ENCODE assay signal across 15 mouse cellular contexts in the genomic region with DNA sequence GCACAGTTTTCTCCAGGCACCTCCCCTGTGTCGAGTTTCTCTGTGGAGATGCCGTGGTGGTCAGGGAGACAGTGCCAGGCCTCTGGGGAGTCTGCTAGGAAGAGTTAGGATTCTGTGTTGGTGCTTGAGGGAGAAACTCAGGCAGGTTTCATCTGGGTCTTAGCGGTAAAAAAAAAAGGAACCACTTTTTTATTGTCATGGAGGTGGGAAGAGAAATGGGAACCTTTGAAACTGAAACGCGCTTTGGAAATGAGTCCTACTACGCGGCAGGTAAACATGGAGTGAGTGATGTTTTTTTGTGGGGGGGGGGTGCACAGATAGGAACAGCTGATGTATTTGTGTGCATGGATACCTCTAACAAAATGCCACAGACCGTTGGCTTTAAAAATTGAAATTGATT. TPM values are rescaled to one million over a fixed set of nuclear protein-coding genes. Genes with fewer than 3 reads are reported as not detected.
DNase-seq lines count a peak whose midpoint lies in the region; ATAC-seq and TF ChIP-seq lines count a peak whose summit lies in the region.
"Had no signal": no experiment of that assay in that cellular context is flagged by ENCODE, and none has a peak within 500 bp of the region (broad histone marks: within the 10 kb centered on the region; RNA-seq: fewer than 3 reads in every experiment).

No protein-coding gene starts in this region.

- no peak overlapping the region for H3K9ac ChIP-seq in embryonic facial prominence, embryonic 15.5 days
- peak overlapping the region; percentile 24; the same call in 1 of the 2 replicates for H3K9ac ChIP-seq in CH12.LX (ENCODE audit: insufficient read depth, low read depth)
- peak overlapping the region; percentile 48 for H3K9ac ChIP-seq in liver, embryonic 13.5 days
- H3K9ac ChIP-seq: forebrain, embryonic 15.5 days; midbrain, embryonic 12.5 days had no signal

- no peak for ATAC-seq in embryonic facial prominence, embryonic 15.5 days (ENCODE audit: insufficient number of reproducible peaks, low FRiP score, low TSS enrichment, low read depth)
- no peak for ATAC-seq in liver, embryonic 13.5 days (ENCODE audit: low read depth)
- ATAC-seq: forebrain, embryonic 15.5 days had no signal

- dilution Hi-C loops in CH12.LX (cut with MboI; ENCODE audit: extremely low pct_ligation_motif_present, extremely low pct_unique_long_range_greater_than_20kb, low sequenced_read_pairs) = no loop called here

- peak overlapping the region; percentile 25; the same call in 1 of the 2 replicates for H3K27ac ChIP-seq in embryonic facial prominence, embryonic 15.5 days (replicated peaks)
- no peak overlapping the region for H3K27ac ChIP-seq in embryonic facial prominence, embryonic 10.5 days (replicated peaks)
- peak overlapping the region; percentile 62 for H3K27ac ChIP-seq in left cerebral cortex, adult 2 months
- H3K27ac ChIP-seq in CH12.LX (ENCODE audit: insufficient read depth, low read depth) = peak overlapping the region; percentile 96
- peak overlapping the region; percentile 75 for H3K27ac ChIP-seq in liver, embryonic 13.5 days
- H3K27ac ChIP-seq: forebrain, embryonic 15.5 days; macrophage; midbrain, embryonic 12.5 days had no signal

- TF ChIP-seq POLR2A in CH12.LX (IDR thresholded peaks at IDR 0.05; ENCODE audit: low read depth, low read length) = no peak

- no peak overlapping the region for H3K4me3 ChIP-seq in embryonic facial prominence, embryonic 15.5 days (replicated peaks)
- no peak overlapping the region for H3K4me3 ChIP-seq in embryonic facial prominence, embryonic 10.5 days
- H3K4me3 ChIP-seq in left cerebral cortex, adult 2 months = no peak overlapping the region
- peak overlapping the region in 1 of 3 experiments; percentile 0 for H3K4me3 ChIP-seq in CH12.LX (replicated peaks in 1 of 3; ENCODE audit: low read depth in 2 of 3, low read length in 2 of 3, poor library complexity in 1 of 3)
- no peak overlapping the region for H3K4me3 ChIP-seq in liver, embryonic 13.5 days (replicated peaks)
- H3K4me3 ChIP-seq: forebrain, embryonic 15.5 days; midbrain, embryonic 12.5 days had no signal

- 78% methylated on average over 8 of the region's 8 CpGs for WGBS in embryonic facial prominence, embryonic 15.5 days
- 90% methylated on average over 8 of the region's 8 CpGs for WGBS in embryonic facial prominence, embryonic 10.5 days
- 79% methylated on average over 8 of the region's 8 CpGs for WGBS in liver, embryonic 13.5 days (ENCODE audit: insufficient replicate concordance)

- no peak for DNase-seq in embryonic facial prominence, embryonic 10.5 days (ENCODE audit: low spot score)
- no peak for DNase-seq in left cerebral cortex, adult 2 months (ENCODE audit: extremely low spot score in 1 of 2, low spot score in 2 of 2)
- DNase-seq in left cerebral cortex, postnatal 4 days = no peak
- DNase-seq in CH12.LX (ENCODE audit: extremely low read depth) = no peak
- no peak for DNase-seq in liver, embryonic 13.5 days
- DNase-seq in heart, adult 18-20 months = no peak
- no peak for DNase-seq in thymus, postnatal 4 days
- DNase-seq: adrenal gland, adult 8-10 months; embryo, embryonic 11 days; retina, postnatal 1 day; thymus, adult 18-20 months had no signal

- no peak overlapping the region for H3K4me2 ChIP-seq in embryonic facial prominence, embryonic 15.5 days (replicated peaks)
- peak overlapping the region; percentile 74 for H3K4me2 ChIP-seq in CH12.LX (ENCODE audit: insufficient read depth, low read depth, poor library complexity, severe bottlenecking)
- peak overlapping the region; percentile 32 for H3K4me2 ChIP-seq in liver, embryonic 13.5 days
- H3K4me2 ChIP-seq: forebrain, embryonic 15.5 days; midbrain, embryonic 12.5 days had no signal

- in situ Hi-C loops in CH12.LX (cut with MboI; ENCODE audit: low pct_ligation_motif_present, low pct_unique_long_range_greater_than_20kb, low sequenced_read_pairs) = loop anchor here (10.0 kb wide), 1 partner anchor 152 kb away; no protein-coding TSS in a partner anchor

- no peak for TF ChIP-seq RAD21 in CH12.LX (IDR thresholded peaks at IDR 0.05; ENCODE audit: low read depth, low read length)

- intact Hi-C loops in left cerebral cortex, adult 2 months (cut with DNase I) = loop anchor here (5.0 kb wide), 1 partner anchor 159 kb away; no protein-coding TSS in a partner anchor
- intact Hi-C loops in left cerebral cortex, postnatal 4 days (cut with DNase I) = loop anchor here (10.0 kb wide), 1 partner anchor 172 kb away; no protein-coding TSS in a partner anchor

- H3K9me3 ChIP-seq in embryonic facial prominence, embryonic 15.5 days (replicated peaks) = no peaks in the 10 kb centered on the region
- no peaks in the 10 kb centered on the region for H3K9me3 ChIP-seq in embryonic facial prominence, embryonic 10.5 days
- H3K9me3 ChIP-seq in CH12.LX (replicated peaks; ENCODE audit: low read length) = peaks cover 9% of the 10 kb centered on the region
- no peaks in the 10 kb centered on the region for H3K9me3 ChIP-seq in liver, embryonic 13.5 days (replicated peaks)
- H3K9me3 ChIP-seq: forebrain, embryonic 15.5 days; midbrain, embryonic 12.5 days had no signal

- no peak for TF ChIP-seq CTCF in left cerebral cortex, adult 2 months (IDR thresholded peaks at IDR 0.05)
- no peak for TF ChIP-seq CTCF in CH12.LX (conservative IDR thresholded peaks at IDR 0.05 in 1 of 2, IDR thresholded peaks at IDR 0.05 in 1 of 2; ENCODE audit: low read depth in 2 of 2, low read length in 2 of 2)

- peaks cover 73% of the 10 kb centered on the region for H3K79me2 ChIP-seq in CH12.LX (replicated peaks; ENCODE audit: control insufficient read depth, extremely low read depth, insufficient read depth, poor library complexity, severe bottlenecking)

- H3K36me3 ChIP-seq in embryonic facial prominence, embryonic 15.5 days = no peaks in the 10 kb centered on the region
- H3K36me3 ChIP-seq in embryonic facial prominence, embryonic 10.5 days (replicated peaks) = no peaks in the 10 kb centered on the region
- peaks cover 59 to 90% of the 10 kb centered on the region in 2 experiments for H3K36me3 ChIP-seq in CH12.LX (replicated peaks in 1 of 2; ENCODE audit: control insufficient read depth in 1 of 2, insufficient read depth in 1 of 2, low read length in 1 of 2)
- peaks cover 66% of the 10 kb centered on the region for H3K36me3 ChIP-seq in liver, embryonic 13.5 days
- H3K36me3 ChIP-seq: forebrain, embryonic 15.5 days; midbrain, embryonic 12.5 days had no signal

- H3K4me1 ChIP-seq in embryonic facial prominence, embryonic 15.5 days = peaks cover 37% of the 10 kb centered on the region
- peaks cover 32% of the 10 kb centered on the region for H3K4me1 ChIP-seq in embryonic facial prominence, embryonic 10.5 days
- peaks cover 41 to 98% of the 10 kb centered on the region in 2 experiments for H3K4me1 ChIP-seq in CH12.LX (ENCODE audit: control insufficient read depth in 1 of 2, insufficient read depth in 2 of 2)
- peaks cover 97% of the 10 kb centered on the region for H3K4me1 ChIP-seq in liver, embryonic 13.5 days (replicated peaks)

- peak; percentile 65 for TF ChIP-seq EP300 in CH12.LX (IDR thresholded peaks at IDR 0.05; ENCODE audit: low read length)

- H3K27me3 ChIP-seq in embryonic facial prominence, embryonic 15.5 days = no peaks in the 10 kb centered on the region
- peaks cover 20% of the 10 kb centered on the region for H3K27me3 ChIP-seq in embryonic facial prominence, embryonic 10.5 days (replicated peaks; ENCODE audit: low read depth, poor library complexity, severe bottlenecking)
- H3K27me3 ChIP-seq in CH12.LX (replicated peaks) = no peaks in the 10 kb centered on the region
- no peaks in the 10 kb centered on the region for H3K27me3 ChIP-seq in liver, embryonic 13.5 days
- H3K27me3 ChIP-seq: forebrain, embryonic 15.5 days had no signal

TF ChIP-seq in CH12.LX, 34 proteins besides CTCF, POLR2A, EP300 and RAD21 (continues in another document):
- TF ChIP-seq BHLHE40 (IDR thresholded peaks at IDR 0.05; ENCODE audit: low read depth, low read length) (no peak), JUND (conservative IDR thresholded peaks at IDR 0.05; ENCODE audit: low read depth, low read length) (no peak), E2F4 (IDR thresholded peaks at IDR 0.05; ENCODE audit: insufficient replicate concordance, low read depth, low read length) (no peak), MYC (IDR thresholded peaks at IDR 0.05; ENCODE audit: low read depth, low read length) (no peak), MAZ (IDR thresholded peaks at IDR 0.05; ENCODE audit: low read depth, low read length) (0 out of 2 replicates have a peak, but pooled peaks have one; percentile 58), MAFK (IDR thresholded peaks at IDR 0.05; ENCODE audit: insufficient replicate concordance, low read length) (no peak), POLR2AphosphoS2 (IDR thresholded peaks at IDR 0.05; ENCODE audit: low read depth, low read length) (no peak), ZNF384 (IDR thresholded peaks at IDR 0.05; ENCODE audit: low read depth, low read length) (peak; percentile 66), KAT2A (IDR thresholded peaks at IDR 0.05; ENCODE audit: insufficient replicate concordance, low read length) (no peak), USF1 (IDR thresholded peaks at IDR 0.05; ENCODE audit: low read depth, low read length) (no peak), CHD2 (IDR thresholded peaks at IDR 0.05; ENCODE audit: low read length) (peak; percentile 63), SIN3A (IDR thresholded peaks at IDR 0.05; ENCODE audit: low read length) (peak; percentile 43; the same call in 1 of the 2 replicates), MAX (IDR thresholded peaks at IDR 0.05; ENCODE audit: low read length) (peak; percentile 66; the same call in 1 of the 2 replicates), GABPA (IDR thresholded peaks at IDR 0.05; ENCODE audit: insufficient replicate concordance, low read depth, low read length) (no peak), ZC3H11A (IDR thresholded peaks at IDR 0.05; ENCODE audit: low read depth, low read length) (no peak), MXI1 (IDR thresholded peaks at IDR 0.05; ENCODE audit: low read depth, low read length) (no peak; the same call in 1 of the 2 replicates), PAX5 (IDR thresholded peaks at IDR 0.05; ENCODE audit: low read length) (no peak), TCF12 (IDR thresholded peaks at IDR 0.05; ENCODE audit: low read depth, low read length) (no peak), ZKSCAN1 (IDR thresholded peaks at IDR 0.05; ENCODE audit: borderline replicate concordance, low read depth, low read length) (peak; percentile 91)

RNA-seq across cellular contexts. Expression of a gene that starts 12.1 kb away (rescaled TPM):
- polyA plus RNA-seq in embryonic facial prominence, embryonic 15.5 days (2015; fragmentation: Nextera tagmentation; extraction: Ambion mirVana) = 28.7 and 31.6 TPM in 2 replicates
- polyA plus RNA-seq in embryonic facial prominence, embryonic 10.5 days (2016; fragmentation: Nextera tagmentation; extraction: Ambion mirVana) = 6.2 and 6.6 TPM in 2 replicates
- total RNA-seq in left cerebral cortex, adult 2 months (2021) = 100 to 1,000 TPM; 185 to 189 TPM
- 10 to 100 TPM; 32.9 to 40.7 TPM for total RNA-seq in left cerebral cortex, postnatal 4 days (2021)
- total RNA-seq in CH12.LX (2012; rRNA removed) (81.1 and 95.6 TPM in 2 replicates), CH12.LX (2014; rRNA removed) (57.7 and 60.8 TPM in 2 replicates)
- 66.6 and 76.5 TPM in 2 replicates for polyA plus RNA-seq in CH12.LX (2012; ENCODE audit: insufficient read length, low read depth)
- polyA plus RNA-seq in liver, embryonic 13.5 days (2015; fragmentation: Nextera tagmentation; extraction: Ambion mirVana) = 66.8 and 68.8 TPM in 2 replicates
- total RNA-seq in heart, adult 18-20 months (2021) = 10 to 100 TPM; 92.7 to 96.6 TPM
